Mouse (Mus musculus) embryonic facial prominence, embryonic 14.5 days (tissue): ENCODE measurements at regions not wholly inside any gene's neighbourhood (a gene's known extent, or its start where the extent isn't known, plus 50 kb on each side); places are given as distances from the start of the nearest gene placed in this dataset.

ENCODE experiments used
- ATAC-seq: fragments of 200-750 bp; cut with Nextera tagmentation; 2 replicates; pipeline ENCODE4 v1.8.0; 2017; ENCODE audit warnings: low read depth, moderate number of reproducible peaks, moderate TSS enrichment
- DNase-seq: peaks from one replicate; pipeline ENCODE4 v3.0.0-alpha.2; 2015; ENCODE audit warnings: low spot score
- H3K27ac ChIP-seq: fragments of 300-500 bp; sonication (generic); replicated peaks from 2 replicates; pipeline ENCODE4 v1.5.1; 2014; ENCODE audit warnings: low read depth, mild to moderate bottlenecking, low read length, moderate library complexity
- H3K27me3 ChIP-seq: fragments of 300-500 bp; sonication (generic); replicated peaks from 2 replicates; pipeline ENCODE4 v1.6.1; 2014; ENCODE audit warnings: low read length; ENCODE audit not compliant: control insufficient read depth, insufficient read depth
- H3K36me3 ChIP-seq: fragments of 300-500 bp; sonication (generic); 2 replicates; pipeline ENCODE4 v1.6.1; 2014; ENCODE audit warnings: low read length, mixed read lengths; ENCODE audit not compliant: control insufficient read depth, insufficient read depth
- H3K4me1 ChIP-seq: fragments of 300-500 bp; sonication (generic); 2 replicates; pipeline ENCODE4 v1.6.1; 2014; ENCODE audit warnings: antibody characterized with exemption, low read length; ENCODE audit not compliant: control insufficient read depth, insufficient read depth
- H3K4me2 ChIP-seq: fragments of 300-500 bp; sonication (generic); 2 replicates; pipeline ENCODE4 v1.6.1; 2014; ENCODE audit warnings: low read depth, mild to moderate bottlenecking, low read length, moderate library complexity, mixed read lengths
- H3K4me3 ChIP-seq: fragments of 300-500 bp; sonication (generic); 2 replicates; pipeline ENCODE4 v1.5.1; 2014; ENCODE audit warnings: low read depth, mild to moderate bottlenecking, low read length
- H3K9ac ChIP-seq: fragments of 300-500 bp; sonication (generic); 2 replicates; pipeline ENCODE4 v1.6.1; 2014; ENCODE audit warnings: low read depth, mild to moderate bottlenecking, low read length, moderate library complexity, mixed read lengths
- H3K9me3 ChIP-seq: fragments of 300-500 bp; sonication (generic); 2 replicates; pipeline ENCODE4 v1.6.1; 2016; ENCODE audit warnings: low read length; ENCODE audit not compliant: control insufficient read depth
- WGBS: fragments of 180-500 bp; shearing (Covaris S2); extraction: QIAGEN DNeasy Blood & Tissue Kit; methylation state at CpG from one replicate; pipeline ENCODE4 v1.1.7; 2014; 5-methylcytosine and 5-hydroxymethylcytosine counted together

- peaks cover 15% of the 10 kb centered on the region for H3K4me1 ChIP-seq
- H3K27me3 ChIP-seq = no peaks in the 10 kb centered on the region
- H3K36me3 ChIP-seq = no peaks in the 10 kb centered on the region
- peak overlapping the region; percentile 46 for H3K4me2 ChIP-seq
- WGBS = 2% methylated on average over 6 of the region's 6 CpGs
- peak; percentile 91 for DNase-seq
- peak overlapping the region; percentile 13 for H3K4me3 ChIP-seq
- peak; percentile 87 for ATAC-seq
- peak overlapping the region; percentile 31; the same call in 1 of the 2 replicates for H3K9ac ChIP-seq
- no peaks in the 10 kb centered on the region for H3K9me3 ChIP-seq
- H3K27ac ChIP-seq = peak overlapping the region; percentile 78
Measured at GRCm38 (mm10) chr3:137547938-137548337, 73.5 kb upstream of the Ddit4l start.

GRCm38 (mm10) chr3:137550708-137551107 is 70.7 kb upstream of the Ddit4l start:
- Histone ChIP-seq H3K4me2 (no peak overlapping the region), H3K4me3 (no peak overlapping the region), H3K27me3 (no peaks in the 10 kb centered on the region), H3K4me1 (peaks cover 15% of the 10 kb centered on the region), H3K9ac (no peak overlapping the region), H3K9me3 (no peaks in the 10 kb centered on the region), H3K36me3 (no peaks in the 10 kb centered on the region), H3K27ac (no peak overlapping the region)
- 94% methylated on average over 4 of the region's 4 CpGs for WGBS
- ATAC-seq (no peak), DNase-seq (no peak)

- H3K4me1 ChIP-seq = peaks cover 10% of the 10 kb centered on the region
- DNase-seq = peak; percentile 79
- 45% methylated on average over 12 of the region's 12 CpGs for WGBS
- no peak overlapping the region for H3K9ac ChIP-seq
- ATAC-seq = peak; percentile 61; the same call in 1 of the 2 replicates
- H3K27ac ChIP-seq = no peak overlapping the region
- no peak overlapping the region for H3K4me2 ChIP-seq
- H3K9me3 ChIP-seq = no peaks in the 10 kb centered on the region
- H3K27me3 ChIP-seq = no peaks in the 10 kb centered on the region
- no peak overlapping the region for H3K4me3 ChIP-seq
- no peaks in the 10 kb centered on the region for H3K36me3 ChIP-seq
Measured at GRCm38 (mm10) chr3:137552472-137553336, 68.7 kb upstream of the Ddit4l start.

- H3K4me2 ChIP-seq = no peak overlapping the region
- no peaks in the 10 kb centered on the region for H3K9me3 ChIP-seq
- H3K9ac ChIP-seq = no peak overlapping the region
- ATAC-seq (peak; percentile 31; the same call in 1 of the 2 replicates), DNase-seq (peak; percentile 78)
- H3K27me3 ChIP-seq = no peaks in the 10 kb centered on the region
- WGBS = 49% methylated on average over 6 of the region's 6 CpGs
- peaks cover 15% of the 10 kb centered on the region for H3K4me1 ChIP-seq
- H3K4me3 ChIP-seq = no peak overlapping the region
- 0 out of 2 replicates have a peak overlapping the region, but pooled peaks have one; percentile 22 for H3K27ac ChIP-seq
- H3K36me3 ChIP-seq = no peaks in the 10 kb centered on the region
Measured at GRCm38 (mm10) chr3:137560851-137561449, 60.5 kb upstream of the Ddit4l start.

- peak; percentile 35; the same call in 1 of the 2 replicates for ATAC-seq
Measured at GRCm38 (mm10) chr3:137561986-137562385, 59.4 kb upstream of the Ddit4l start.

GRCm38 (mm10) chr3:137563541-137564080 is 57.8 kb upstream of the Ddit4l start:
- H3K4me2 ChIP-seq = no peak overlapping the region
- H3K9me3 ChIP-seq = no peaks in the 10 kb centered on the region
- no peaks in the 10 kb centered on the region for H3K27me3 ChIP-seq
- H3K4me3 ChIP-seq = no peak overlapping the region
- no peaks in the 10 kb centered on the region for H3K36me3 ChIP-seq
- DNase-seq (peak; percentile 36), ATAC-seq (no peak)
- no peak overlapping the region for H3K9ac ChIP-seq
- peaks cover 15% of the 10 kb centered on the region for H3K4me1 ChIP-seq
- no peak overlapping the region for H3K27ac ChIP-seq
- 51% methylated on average over 6 of the region's 6 CpGs for WGBS

More at GRCm38 (mm10) chr3:137561986-137562385, 59.4 kb upstream of the Ddit4l start:
- Histone ChIP-seq H3K27me3 (no peaks in the 10 kb centered on the region), H3K4me3 (no peak overlapping the region), H3K36me3 (no peaks in the 10 kb centered on the region), H3K9ac (no peak overlapping the region), H3K4me2 (no peak overlapping the region), H3K27ac (0 out of 2 replicates have a peak overlapping the region, but pooled peaks have one; percentile 8), H3K4me1 (peaks cover 15% of the 10 kb centered on the region), H3K9me3 (no peaks in the 10 kb centered on the region)
- DNase-seq = no peak
- WGBS = 40% methylated on average over 2 of the region's 2 CpGs

- no peaks in the 10 kb centered on the region for H3K36me3 ChIP-seq
- H3K9ac ChIP-seq = no peak overlapping the region
- DNase-seq = no peak
- H3K27me3 ChIP-seq = no peaks in the 10 kb centered on the region
- H3K4me1 ChIP-seq = peaks cover 15% of the 10 kb centered on the region
- H3K4me2 ChIP-seq = no peak overlapping the region
- no peak overlapping the region for H3K27ac ChIP-seq
- WGBS = 30% methylated on average over 5 of the region's 5 CpGs
- peak; percentile 41; the same call in 1 of the 2 replicates for ATAC-seq
- H3K9me3 ChIP-seq = no peaks in the 10 kb centered on the region
- H3K4me3 ChIP-seq = no peak overlapping the region
Measured at GRCm38 (mm10) chr3:137564282-137564681, 57.1 kb upstream of the Ddit4l start.

GRCm38 (mm10) chr3:137568580-137569313 is 52.7 kb upstream of the Ddit4l start:
- Histone ChIP-seq H3K36me3 (no peaks in the 10 kb centered on the region), H3K4me1 (no peaks in the 10 kb centered on the region), H3K27ac (no peak overlapping the region), H3K9me3 (no peaks in the 10 kb centered on the region), H3K4me3 (no peak overlapping the region), H3K4me2 (no peak overlapping the region), H3K9ac (no peak overlapping the region), H3K27me3 (no peaks in the 10 kb centered on the region)
- no peak for ATAC-seq
- WGBS = 79% methylated on average over 2 of the region's 2 CpGs
- DNase-seq = no peak
